Mouse (Mus musculus): ENCODE results near the gene Gm1043.

GRCm38 (mm10) chr5:37196196-37196595, 111.0 kb downstream of the Gm1043 start:
- no peak for TF ChIP-seq CTCF (IDR thresholded peaks at IDR 0.05; ENCODE audit: borderline replicate concordance, control insufficient read depth, extremely low read depth, insufficient read depth, low read length, poor library complexity)
- TF ChIP-seq POLR2A (IDR thresholded peaks at IDR 0.05; ENCODE audit: control insufficient read depth, extremely low read depth, insufficient read depth, low read length, poor library complexity) = no peak

Data from thymus, adult 2 months (tissue).